Mouse (Mus musculus) spleen, adult 2 months (tissue): ENCODE measurements around the gene Cadm1. TPM values are rescaled to one million over a fixed set of nuclear protein-coding genes. Genes with fewer than 3 reads are reported as not detected.

Source experiments
- DNase-seq, 2 experiments: peaks; one replicate each; pipeline versions ENCODE4 v3.0.0 to v3.0.0-alpha.2; 2012 to 2021; ENCODE audit warnings: low spot score in 2 of 2, low read depth in 1 of 2
- H3K27ac ChIP-seq: fragments of 200-500 bp; 2 replicates; pipeline ENCODE4 v1.5.1; 2012; ENCODE audit warnings: low read length, inconsistent platforms; ENCODE audit not compliant: insufficient read depth
- H3K27me3 ChIP-seq: fragments of 200-500 bp; 2 replicates; pipeline ENCODE4 v1.6.1; 2012; ENCODE audit warnings: mild to moderate bottlenecking, moderate library complexity, low read length, inconsistent platforms; ENCODE audit not compliant: control insufficient read depth, insufficient read depth
- H3K36me3 ChIP-seq: fragments of 200-500 bp; 2 replicates; pipeline ENCODE4 v1.6.1; 2012; ENCODE audit warnings: mild to moderate bottlenecking, low read length, inconsistent platforms; ENCODE audit not compliant: control insufficient read depth, insufficient read depth
- H3K4me1 ChIP-seq: fragments of 200-500 bp; 2 replicates; pipeline ENCODE4 v1.6.1; 2011; ENCODE audit warnings: inconsistent platforms; ENCODE audit not compliant: control insufficient read depth, insufficient read depth, insufficient read length
- H3K4me3 ChIP-seq: fragments of 200-500 bp; 2 replicates; pipeline ENCODE4 v1.5.1; 2011; ENCODE audit warnings: mild to moderate bottlenecking, inconsistent platforms; ENCODE audit not compliant: insufficient read depth, insufficient read length; ENCODE audit errors: extremely low read depth
- CTCF ChIP-seq: fragments of 200-500 bp; IDR thresholded peaks from 2 replicates; pipeline ENCODE4 v1.5.1; 2011; ENCODE audit warnings: mild to moderate bottlenecking, inconsistent platforms; ENCODE audit not compliant: insufficient read depth, insufficient read length, insufficient replicate concordance; ENCODE audit errors: extremely low read depth
- POLR2A ChIP-seq: fragments of 200-500 bp; IDR thresholded peaks from 2 replicates; pipeline ENCODE4 v1.6.1; 2011; ENCODE audit warnings: low read depth, low read length, inconsistent platforms
- WGBS: fragments of 180-500 bp; shearing (Covaris S2); methylation state at CpG from one replicate; pipeline ENCODE4 v1.1.7; 2018; 5-methylcytosine and 5-hydroxymethylcytosine counted together
- polyA plus RNA-seq: library from polyadenylated mRNA; depleted of rRNA; stranded (reverse); fragments of >200 nt; gene quantifications from 2 replicates; pipeline ENCODE4 v1.2.3, GENCODE M21; 2012

Gene Cadm1
- polyA plus RNA-seq, 1 experiment: 13.0 TPM

DNA sequence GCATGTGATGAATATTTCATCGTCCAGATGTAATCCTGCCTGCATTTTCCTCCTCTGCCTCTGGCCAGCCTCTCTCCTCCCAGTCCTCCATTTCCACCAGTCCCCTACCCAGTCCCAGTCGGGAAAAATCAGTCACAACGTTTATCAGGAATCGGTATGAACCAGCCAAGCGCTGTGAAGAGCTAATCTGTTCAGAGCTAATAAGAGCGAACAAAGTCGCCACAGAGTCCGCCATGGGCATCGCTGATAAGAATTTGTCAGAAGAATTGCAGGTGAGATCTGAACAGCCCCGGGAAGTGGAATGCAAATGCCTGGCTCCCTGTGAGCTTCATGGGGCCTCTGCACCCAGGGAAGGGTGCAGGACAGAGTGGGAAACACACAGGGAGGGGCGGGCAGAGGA is 352.4 kb downstream of the Cadm1 start:
- no peak for TF ChIP-seq POLR2A
- no peak for TF ChIP-seq CTCF
- no peaks in the 10 kb centered on the region for H3K27me3 ChIP-seq
- no peak for DNase-seq
- H3K4me1 ChIP-seq: no peaks in the 10 kb centered on the region
- H3K4me3 ChIP-seq: no peak overlapping the region
- H3K36me3 ChIP-seq: no peaks in the 10 kb centered on the region
- H3K27ac ChIP-seq: no peak overlapping the region
- WGBS: 79% methylated on average over 11 of the region's 11 CpGs

DNA sequence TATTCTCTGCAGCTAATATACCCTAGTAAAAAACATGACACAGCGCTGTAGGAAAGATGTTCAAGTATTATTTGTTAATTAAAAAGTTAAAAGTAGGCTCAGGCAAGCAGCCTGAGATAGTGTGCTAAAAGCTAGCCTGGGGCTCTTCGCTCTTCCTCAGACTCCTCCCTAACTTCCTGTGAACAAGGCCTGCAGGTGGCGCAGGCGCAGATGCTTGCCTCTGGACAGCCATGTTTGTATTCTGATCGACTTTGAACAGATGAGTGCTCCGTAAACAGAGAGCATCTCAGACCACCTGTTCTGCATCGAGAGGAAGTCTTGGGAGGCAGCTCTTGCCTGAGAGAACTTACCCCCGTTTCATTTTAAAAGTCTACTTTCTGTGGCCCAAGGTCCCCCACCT is 361.7 kb downstream of the Cadm1 start:
- Histone ChIP-seq H3K27me3 (no peaks in the 10 kb centered on the region), H3K27ac (no peak overlapping the region), H3K4me3 (no peak overlapping the region), H3K36me3 (no peaks in the 10 kb centered on the region), H3K4me1 (no peaks in the 10 kb centered on the region)
- no peak for DNase-seq
- 83% methylated on average over 8 of the region's 8 CpGs for WGBS
- no peak for TF ChIP-seq CTCF
- TF ChIP-seq POLR2A: no peak

DNA sequence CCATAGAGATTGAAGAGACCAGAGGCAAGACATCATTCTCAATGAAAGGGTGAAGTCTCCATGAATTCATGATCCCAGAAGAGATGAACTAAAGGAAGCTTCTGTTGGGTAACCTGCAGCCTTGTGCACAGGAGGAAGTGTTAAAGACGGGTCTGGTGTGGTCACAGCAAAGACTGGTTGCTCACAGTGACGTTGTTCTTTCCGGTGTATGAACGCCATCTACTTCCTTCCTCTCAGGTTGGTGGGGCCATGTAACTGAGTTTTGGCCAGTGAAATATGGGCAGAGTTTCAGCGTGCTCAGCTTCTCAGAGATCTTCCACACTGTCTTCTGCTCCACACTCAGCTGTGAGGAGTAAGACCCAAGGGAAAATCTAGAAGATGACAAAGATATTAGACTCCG is 363.0 kb downstream of the Cadm1 start:
- DNase-seq: no peak
- H3K4me3 ChIP-seq: no peak overlapping the region
- 29% methylated on average over 6 of the region's 6 CpGs for WGBS

DNA sequence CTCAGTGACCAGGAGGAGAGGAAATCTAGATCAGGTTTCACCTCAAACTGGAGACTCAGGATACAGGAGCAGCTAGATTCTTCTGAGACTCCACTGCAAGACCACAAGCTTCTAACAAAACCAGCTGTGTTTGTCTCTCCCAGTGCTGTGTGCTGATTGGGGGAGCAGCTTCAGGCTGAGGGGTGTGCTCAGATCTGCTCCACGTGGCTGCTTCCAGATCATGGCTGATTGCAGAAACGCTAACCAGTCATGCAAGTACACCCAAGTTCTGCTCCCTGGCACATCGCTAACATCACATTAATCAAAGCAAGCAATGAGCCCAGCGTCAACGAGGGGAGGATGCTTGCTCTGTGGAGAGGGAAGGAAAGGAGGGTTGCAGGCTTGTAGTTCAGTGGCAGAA is 364.1 kb downstream of the Cadm1 start:
- 38% methylated on average over 5 of the region's 5 CpGs for whole genome bisulfite sequencing
- no peak for TF ChIP-seq POLR2A
- TF ChIP-seq CTCF: no peak
- H3K4me3 ChIP-seq: no peak overlapping the region
- H3K36me3 ChIP-seq: no peaks in the 10 kb centered on the region
- H3K27me3 ChIP-seq: no peaks in the 10 kb centered on the region
- no peak for DNase-seq
- no peaks in the 10 kb centered on the region for H3K4me1 ChIP-seq
- H3K27ac ChIP-seq: no peak overlapping the region

More for the DNA sequence above, 363.0 kb downstream of the Cadm1 start:
- no peaks in the 10 kb centered on the region for H3K27me3 ChIP-seq
- no peak for TF ChIP-seq POLR2A
- TF ChIP-seq CTCF: no peak
- no peaks in the 10 kb centered on the region for H3K36me3 ChIP-seq
- H3K27ac ChIP-seq: no peak overlapping the region
- H3K4me1 ChIP-seq: no peaks in the 10 kb centered on the region

DNA sequence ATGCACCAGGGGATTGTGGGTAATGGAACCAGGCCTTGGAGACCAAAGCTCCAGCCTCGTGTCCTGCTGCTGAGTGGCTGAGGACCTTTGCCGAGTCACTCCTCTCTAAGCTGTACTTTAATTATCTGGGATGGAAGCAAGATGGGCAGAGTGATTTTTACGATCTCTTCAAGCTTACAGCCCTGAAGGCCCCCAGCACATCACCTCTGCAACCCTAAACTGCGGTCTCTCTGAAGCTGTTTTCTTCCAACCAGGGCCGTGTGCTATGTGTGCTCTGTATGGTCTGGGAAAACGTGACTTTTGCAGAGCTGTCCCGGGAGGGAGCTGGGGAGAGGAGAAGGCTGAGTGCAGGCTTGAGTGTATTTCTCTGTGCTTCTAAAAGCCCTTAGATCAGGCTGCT is 364.7 kb downstream of the Cadm1 start:
- TF ChIP-seq CTCF (no peak), POLR2A (no peak)
- Histone ChIP-seq H3K4me1 (no peaks in the 10 kb centered on the region), H3K27ac (no peak overlapping the region), H3K27me3 (no peaks in the 10 kb centered on the region), H3K36me3 (no peaks in the 10 kb centered on the region), H3K4me3 (no peak overlapping the region)
- WGBS: 79% methylated on average over 7 of the region's 7 CpGs
- no peak for DNase-seq

DNA sequence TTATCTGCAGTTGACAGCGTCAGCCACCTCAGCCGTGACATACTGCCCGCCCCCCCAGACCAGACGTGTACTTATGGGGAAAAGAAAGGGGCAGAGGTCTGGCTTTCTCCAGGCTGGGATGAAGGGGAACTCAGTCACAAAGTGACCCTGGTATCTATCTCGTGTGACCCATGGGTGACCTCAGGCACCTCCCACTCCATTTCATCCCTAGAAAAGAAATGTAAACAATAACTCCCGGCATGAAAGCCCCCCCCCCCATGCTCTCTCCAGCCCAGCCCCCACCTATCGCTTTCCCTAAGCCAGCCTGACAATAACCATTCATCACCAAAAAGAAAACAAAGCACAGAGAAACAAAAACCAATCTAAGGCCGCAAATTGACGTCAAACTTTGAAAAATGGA is 365.1 kb downstream of the Cadm1 start:
- H3K27ac ChIP-seq: no peak overlapping the region
- H3K27me3 ChIP-seq: no peaks in the 10 kb centered on the region
- WGBS: 78% methylated on average over 9 of the region's 9 CpGs
- H3K4me1 ChIP-seq: no peaks in the 10 kb centered on the region
- no peak for TF ChIP-seq POLR2A
- TF ChIP-seq CTCF: no peak
- no peaks in the 10 kb centered on the region for H3K36me3 ChIP-seq
- no peak overlapping the region for H3K4me3 ChIP-seq
- DNase-seq: no peak

DNA sequence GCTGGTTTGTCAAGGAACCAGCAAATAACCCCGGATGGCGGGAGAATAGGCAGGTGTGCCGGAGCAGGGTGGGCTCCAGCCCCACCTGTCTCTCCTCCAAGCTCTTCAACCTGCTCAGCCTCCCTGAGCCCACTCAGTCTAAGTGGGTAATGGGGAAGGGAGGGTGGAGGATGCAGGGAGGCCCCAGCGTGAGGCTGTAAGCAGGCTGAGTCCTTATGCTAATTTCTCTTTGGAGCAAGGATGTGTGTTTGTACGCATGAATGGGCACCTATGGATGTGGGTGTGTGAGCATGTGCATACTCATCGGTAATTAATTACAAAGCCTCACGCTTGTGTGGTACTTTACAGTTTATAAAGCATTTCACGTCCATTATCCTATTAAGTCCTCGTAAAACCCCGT is 370.8 kb downstream of the Cadm1 start:
- DNase-seq: no peak
- WGBS: 87% methylated on average over 10 of the region's 10 CpGs
- Histone ChIP-seq H3K4me3 (no peak overlapping the region), H3K36me3 (no peaks in the 10 kb centered on the region), H3K27ac (no peak overlapping the region), H3K4me1 (no peaks in the 10 kb centered on the region), H3K27me3 (no peaks in the 10 kb centered on the region)
- TF ChIP-seq POLR2A (no peak), CTCF (no peak)
